Mouse (Mus musculus) G1E (cell line): ENCODE measurements around the gene Pi4k2a.

Experiments used
- CTCF ChIP-seq: IDR thresholded peaks from 2 replicates; pipeline ENCODE4 v1.5.1; 2012; ENCODE audit warnings: low read depth, low read length, inconsistent platforms, mixed read lengths
- GATA1 ChIP-seq: IDR thresholded peaks from 2 replicates; pipeline ENCODE4 v1.6.1; 2012; ENCODE audit warnings: borderline replicate concordance, low read length, inconsistent platforms, mixed read lengths
- GATA2 ChIP-seq: IDR thresholded peaks from 2 replicates; pipeline ENCODE4 v1.6.1; 2012; ENCODE audit warnings: low read depth, low read length, inconsistent platforms, borderline replicate concordance
- TAL1 ChIP-seq: conservative IDR thresholded peaks from 2 replicates; pipeline ENCODE4 v1.6.1; 2012; ENCODE audit warnings: low read depth, low read length, inconsistent platforms, mixed read lengths

DNA sequence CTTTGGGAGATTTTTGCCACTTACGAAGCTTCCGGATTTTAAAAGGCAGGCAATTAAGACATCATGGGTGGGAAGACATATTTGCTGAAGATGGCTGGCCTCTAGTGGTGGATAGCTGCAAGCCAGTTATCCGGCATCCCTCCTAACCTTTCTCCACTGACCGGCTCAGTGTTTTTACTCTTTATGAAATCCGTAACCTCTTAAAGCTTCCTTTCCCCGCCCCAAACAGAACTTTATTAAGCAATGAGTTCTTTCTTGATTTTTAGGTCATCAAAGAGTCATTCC is 21.1 kb upstream of the Pi4k2a start:
- TF ChIP-seq GATA1 (no peak), CTCF (no peak), GATA2 (no peak), TAL1 (no peak)
